Mouse (Mus musculus): ENCODE measurements around the gene Polm.
"Not testable (repeated sequence)": the region's sequence is repeated elsewhere in the genome, so short reads cannot be mapped to it uniquely, and the experiment has no call there.

Polm gene

GRCm38 (mm10) chr11:5855902-5856301 is 18.1 kb upstream of the Polm start:
- peak; percentile 65 to 73 for DNase-seq (ENCODE audit: inconsistent age in 2 of 2, low spot score in 1 of 2)

- no peak for DNase-seq (ENCODE audit: inconsistent age in 2 of 2, low spot score in 1 of 2)
Observed at GRCm38 (mm10) chr11:5855481-5855880, 17.7 kb upstream of the Polm start.

- peak in 1 of 2 experiments; percentile 18 for DNase-seq (ENCODE audit: inconsistent age in 2 of 2, low spot score in 1 of 2)
Observed at GRCm38 (mm10) chr11:5852314-5852713, 14.5 kb upstream of the Polm start.

GRCm38 (mm10) chr11:5851021-5851736 is 13.4 kb upstream of the Polm start:
- DNase-seq (ENCODE audit: inconsistent age in 2 of 2, low spot score in 1 of 2): peak in 1 of 2 experiments; percentile 33

GRCm38 (mm10) chr11:5850452-5850851 is 12.6 kb upstream of the Polm start:
- no peak for DNase-seq (ENCODE audit: inconsistent age in 2 of 2, low spot score in 1 of 2)

GRCm38 (mm10) chr11:5849316-5849715 is 11.5 kb upstream of the Polm start:
- no peak for DNase-seq (ENCODE audit: inconsistent age in 2 of 2, low spot score in 1 of 2)

GRCm38 (mm10) chr11:5848741-5849140 is 10.9 kb upstream of the Polm start:
- peak in 1 of 2 experiments; percentile 47 for DNase-seq (ENCODE audit: inconsistent age in 2 of 2, low spot score in 1 of 2)

GRCm38 (mm10) chr11:5846639-5847345 is 9.0 kb upstream of the Polm start:
- peak; percentile 77 to 84 for DNase-seq (ENCODE audit: inconsistent age in 2 of 2, low spot score in 1 of 2)

GRCm38 (mm10) chr11:5843131-5843530 is 5.3 kb upstream of the Polm start:
- DNase-seq (ENCODE audit: inconsistent age in 2 of 2, low spot score in 1 of 2): no peak

GRCm38 (mm10) chr11:5841751-5842150 is 3.9 kb upstream of the Polm start:
- DNase-seq (ENCODE audit: inconsistent age in 2 of 2, low spot score in 1 of 2): no peak

- no peak for DNase-seq (ENCODE audit: inconsistent age in 2 of 2, low spot score in 1 of 2)
Observed at GRCm38 (mm10) chr11:5840346-5840745, 2.5 kb upstream of the Polm start.

- peak; percentile 42 to 61 for DNase-seq (ENCODE audit: inconsistent age in 2 of 2, low spot score in 1 of 2)
Observed at GRCm38 (mm10) chr11:5836126-5836525, 1.7 kb downstream of the Polm start.

GRCm38 (mm10) chr11:5835057-5835456 is 2.8 kb downstream of the Polm start:
- no peak for DNase-seq (ENCODE audit: inconsistent age in 2 of 2, low spot score in 1 of 2)

GRCm38 (mm10) chr11:5834506-5834905 is 3.3 kb downstream of the Polm start:
- no peak for DNase-seq (ENCODE audit: inconsistent age in 2 of 2, low spot score in 1 of 2)

GRCm38 (mm10) chr11:5829327-5829726 is 8.5 kb downstream of the Polm start:
- no peak for DNase-seq (ENCODE audit: inconsistent age in 2 of 2, low spot score in 1 of 2)

GRCm38 (mm10) chr11:5828509-5829191 is 9.2 kb downstream of the Polm start:
- no peak for DNase-seq (ENCODE audit: inconsistent age in 2 of 2, low spot score in 1 of 2)

GRCm38 (mm10) chr11:5827931-5828330 is 9.9 kb downstream of the Polm start:
- no peak for DNase-seq (ENCODE audit: inconsistent age in 2 of 2, low spot score in 1 of 2)

GRCm38 (mm10) chr11:5825432-5825831 is 12.4 kb downstream of the Polm start:
- no peak for DNase-seq (ENCODE audit: inconsistent age in 2 of 2, low spot score in 1 of 2)

GRCm38 (mm10) chr11:5819223-5819622 is 18.6 kb downstream of the Polm start:
- DNase-seq (ENCODE audit: inconsistent age in 2 of 2, low spot score in 1 of 2): no peak

- no peak for DNase-seq (ENCODE audit: inconsistent age in 2 of 2, low spot score in 1 of 2)
Observed at GRCm38 (mm10) chr11:5813381-5813780, 24.4 kb downstream of the Polm start.

- not testable (repeated sequence) for DNase-seq (ENCODE audit: inconsistent age in 2 of 2, low spot score in 1 of 2)
Observed at GRCm38 (mm10) chr11:5809487-5809886, 28.3 kb downstream of the Polm start.

- DNase-seq (ENCODE audit: inconsistent age in 2 of 2, low spot score in 1 of 2): no peak
Observed at GRCm38 (mm10) chr11:5807956-5808355, 29.9 kb downstream of the Polm start.
